Mouse (Mus musculus): ENCODE data around the gene Fam221b. TPM values are rescaled to one million over a fixed set of nuclear protein-coding genes. Genes with fewer than 3 reads are reported as not detected.
A peak's percentile ranks its signal among the peaks of the same experiment; 100 is the strongest.

Gene Fam221b
- under 1 TPM in 1 of 26 experiments, not detected in 25; 0.16 TPM for total RNA-seq (2018; cell fraction: chromatin; rRNA removed)
- 1 to 10 TPM in 4 of 26 experiments, under 1 TPM in 22; 0.21 to 1.8 (median 0.69) TPM for total RNA-seq (2018; cell fraction: cytosol; rRNA removed)
- total RNA-seq (2018; cell fraction: nucleus; rRNA removed), result under 1 TPM in 6 of 26 experiments, not detected in 20; 0.11 to 0.26 (median 0.15) TPM
- polyA plus RNA-seq (2018), result 0.53 to 4.6 TPM (median 0.59 TPM) in 3 replicates

DNA sequence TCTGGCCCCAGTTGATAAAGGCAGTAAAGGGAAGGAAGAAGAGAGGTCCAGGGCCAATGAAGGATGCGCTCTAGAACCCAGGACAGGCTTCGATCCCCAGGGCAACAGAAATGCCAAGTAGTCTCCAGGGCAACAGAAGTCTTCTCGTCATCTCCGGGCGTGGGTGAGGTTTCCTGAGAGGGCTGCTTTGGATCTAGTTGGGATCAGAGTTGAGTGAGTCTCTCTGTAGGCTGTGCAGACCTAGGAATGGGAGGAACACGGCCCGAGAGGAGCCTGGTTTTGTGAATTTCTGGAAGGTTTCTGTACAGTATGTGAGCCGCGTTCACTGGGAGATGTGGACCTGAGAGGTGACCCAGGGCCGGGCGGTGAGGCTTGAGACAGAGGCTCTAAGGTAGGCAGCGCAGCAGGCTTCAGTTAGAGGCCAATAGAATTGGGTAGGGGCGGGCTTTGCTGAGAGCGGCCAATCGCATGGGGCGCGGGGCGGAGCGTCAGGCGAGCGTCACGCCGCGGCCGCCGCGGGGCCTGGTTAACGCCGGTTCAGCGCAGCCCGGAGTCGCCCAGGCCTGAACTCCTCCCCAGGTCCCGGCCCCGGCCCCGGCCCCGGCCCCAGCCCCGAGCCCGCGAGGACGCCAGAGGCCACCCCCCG lies at the start of gene Fam221b, which contains the start of gene Tmem8b:
Gene Fam221b (minus strand): TSS at position 364 of the 646 bp plus-strand sequence.
Gene Tmem8b (plus strand): TSS at position 190 of the 646 bp plus-strand sequence.
- 4% methylated on average over 41 of the region's 41 CpGs for WGBS (ENCODE audit: missing documents)
- Histone ChIP-seq H3K79me2 (ENCODE audit: inconsistent target) (no peaks in the 10 kb centered on the region), H3K36me3 (ENCODE audit: inconsistent target) (no peaks in the 10 kb centered on the region), H3K4me3 (ENCODE audit: inconsistent target) (peak within 1 kb of the TSS; percentile 19; the same call in 1 of the 2 replicates), H3K27ac (no peak within 1 kb of the TSS)

DNA sequence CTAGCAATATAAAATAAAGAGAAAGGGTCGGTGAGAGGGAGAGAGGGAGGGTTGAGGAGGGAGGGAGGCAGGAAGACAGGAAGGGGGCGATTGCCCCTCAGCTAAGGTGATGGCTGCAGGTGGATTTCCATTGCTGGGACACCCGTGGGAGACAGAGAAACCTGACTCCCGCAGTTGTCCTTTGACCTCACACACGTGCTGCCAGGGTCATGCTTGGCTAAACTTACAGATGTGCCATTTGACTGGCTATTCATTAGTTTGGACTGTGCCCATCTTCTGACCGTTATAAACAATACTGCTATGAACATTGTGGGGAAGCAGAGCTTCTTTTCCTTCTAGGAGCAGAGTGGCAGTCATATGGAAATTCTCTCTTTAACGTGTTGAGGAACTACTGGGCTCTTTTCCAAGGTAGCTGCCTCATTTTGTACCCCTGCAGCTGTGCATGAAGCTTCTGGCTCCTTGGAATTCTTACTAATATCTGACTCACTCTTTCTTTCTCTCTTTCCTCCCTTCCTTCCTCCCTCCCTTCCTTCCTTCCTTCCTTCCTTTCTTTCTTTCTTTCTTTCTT lies 44.8 kb upstream of the Fam221b start:
- no peak overlapping the region for H3K27ac ChIP-seq
- WGBS (ENCODE audit: missing documents), result 68% methylated on average over 7 of the region's 7 CpGs
- no peaks in the 10 kb centered on the region for H3K36me3 ChIP-seq (ENCODE audit: inconsistent target)
- H3K79me2 ChIP-seq (ENCODE audit: inconsistent target), result no peaks in the 10 kb centered on the region
- H3K4me3 ChIP-seq (ENCODE audit: inconsistent target), result no peak overlapping the region

DNA sequence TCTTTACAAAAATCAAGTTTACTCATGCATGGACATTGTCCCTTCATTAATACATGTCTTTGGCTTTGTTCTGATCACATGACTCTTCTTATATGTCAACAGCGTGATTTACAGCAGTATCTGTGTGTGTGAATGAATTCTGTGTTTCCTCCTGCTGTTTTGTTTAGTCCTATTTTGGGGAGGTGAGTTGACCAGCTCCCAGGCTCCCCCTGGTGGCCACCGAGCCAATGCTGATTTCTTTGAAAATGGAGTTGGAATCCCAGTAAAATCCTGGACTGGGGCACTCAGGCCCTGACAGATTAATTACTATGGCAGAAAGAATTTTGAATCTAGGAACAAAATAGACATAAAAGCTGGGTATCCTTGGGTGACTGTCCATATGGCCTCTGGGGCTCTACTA lies 42.9 kb upstream of the Fam221b start:
- Histone ChIP-seq H3K79me2 (ENCODE audit: inconsistent target) (no peaks in the 10 kb centered on the region), H3K4me3 (ENCODE audit: inconsistent target) (no peak overlapping the region), H3K36me3 (ENCODE audit: inconsistent target) (no peaks in the 10 kb centered on the region), H3K27ac (no peak overlapping the region)
- WGBS (ENCODE audit: missing documents), result 0% methylated on average over 2 of the region's 2 CpGs

DNA sequence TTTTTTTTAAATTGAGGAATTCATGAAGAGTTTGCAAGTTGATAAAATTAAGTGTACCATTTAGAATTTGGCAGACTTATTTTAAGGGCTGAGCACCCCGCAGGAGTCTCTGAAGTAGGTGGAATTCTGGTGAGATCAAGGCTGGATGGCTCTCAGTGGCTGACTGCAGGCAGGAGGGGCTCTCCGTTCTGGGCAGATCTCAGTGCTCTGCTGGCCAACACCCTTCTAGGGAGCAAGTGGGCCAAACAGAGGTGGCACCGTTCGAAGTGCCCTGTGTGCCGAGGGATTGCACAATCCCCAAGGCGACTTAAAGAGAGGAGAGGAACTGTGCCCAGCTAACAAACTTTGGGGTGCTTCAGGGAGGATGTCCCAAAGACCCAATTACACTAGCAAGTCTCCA lies 40.9 kb upstream of the Fam221b start, which contains the start of gene Olfr71:
Gene Olfr71 (minus strand): TSS at position 387 of the 400 bp plus-strand sequence.
- no peaks in the 10 kb centered on the region for H3K79me2 ChIP-seq (ENCODE audit: inconsistent target)
- H3K4me3 ChIP-seq (ENCODE audit: inconsistent target), result no peak within 1 kb of the TSS
- H3K27ac ChIP-seq, result no peak within 1 kb of the TSS
- WGBS (ENCODE audit: missing documents), result 12% methylated on average over 6 of the region's 6 CpGs
- no peaks in the 10 kb centered on the region for H3K36me3 ChIP-seq (ENCODE audit: inconsistent target)

DNA sequence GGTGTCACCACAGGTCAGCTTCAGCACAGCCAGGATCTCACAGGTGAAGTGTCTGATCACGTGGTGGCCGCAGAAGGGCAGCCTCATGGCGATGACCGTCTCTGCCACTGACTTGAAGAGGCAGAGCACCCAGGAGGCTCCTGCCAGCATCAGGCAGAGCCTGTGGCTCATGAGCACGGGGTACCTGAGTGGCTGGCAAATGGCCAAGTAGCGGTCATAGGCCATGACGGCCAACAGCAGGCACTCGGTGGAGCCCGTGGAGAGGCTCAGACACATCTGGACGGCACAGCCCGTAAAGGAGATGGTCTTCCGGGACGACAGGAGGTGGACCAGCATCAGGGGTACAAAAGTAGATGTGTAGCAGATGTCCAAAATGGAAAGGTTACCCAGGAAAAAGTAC lies 37.0 kb upstream of the Fam221b start:
- Histone ChIP-seq H3K4me3 (ENCODE audit: inconsistent target) (no peak overlapping the region), H3K79me2 (ENCODE audit: inconsistent target) (no peaks in the 10 kb centered on the region), H3K27ac (no peak overlapping the region), H3K36me3 (ENCODE audit: inconsistent target) (no peaks in the 10 kb centered on the region)
- WGBS (ENCODE audit: missing documents), result 89% methylated on average over 12 of the region's 13 CpGs

DNA sequence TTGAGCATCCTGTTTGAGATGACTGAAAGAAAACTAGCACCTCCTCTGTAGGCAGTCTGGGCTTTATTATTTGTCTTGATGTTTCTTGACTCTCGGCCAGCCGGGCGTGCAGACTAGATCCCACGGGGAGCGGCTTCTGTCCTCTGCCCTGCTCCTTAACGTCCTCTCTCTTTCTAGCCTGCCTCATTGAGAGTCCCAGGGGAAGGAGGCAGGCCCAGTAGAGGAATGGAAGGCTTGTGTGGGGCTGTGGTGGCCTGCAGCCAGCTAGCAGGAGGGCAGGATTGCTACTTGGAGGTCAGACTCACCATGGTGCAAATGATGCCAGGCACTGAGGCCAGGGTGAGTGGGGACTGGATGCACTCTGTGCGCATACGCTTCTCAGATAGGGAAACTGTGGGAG lies 34.9 kb upstream of the Fam221b start:
- Histone ChIP-seq H3K4me3 (ENCODE audit: inconsistent target) (no peak overlapping the region), H3K27ac (no peak overlapping the region), H3K36me3 (ENCODE audit: inconsistent target) (no peaks in the 10 kb centered on the region), H3K79me2 (ENCODE audit: inconsistent target) (no peaks in the 10 kb centered on the region)
- over 99% methylated on average over 8 of the region's 8 CpGs for WGBS (ENCODE audit: missing documents)

DNA sequence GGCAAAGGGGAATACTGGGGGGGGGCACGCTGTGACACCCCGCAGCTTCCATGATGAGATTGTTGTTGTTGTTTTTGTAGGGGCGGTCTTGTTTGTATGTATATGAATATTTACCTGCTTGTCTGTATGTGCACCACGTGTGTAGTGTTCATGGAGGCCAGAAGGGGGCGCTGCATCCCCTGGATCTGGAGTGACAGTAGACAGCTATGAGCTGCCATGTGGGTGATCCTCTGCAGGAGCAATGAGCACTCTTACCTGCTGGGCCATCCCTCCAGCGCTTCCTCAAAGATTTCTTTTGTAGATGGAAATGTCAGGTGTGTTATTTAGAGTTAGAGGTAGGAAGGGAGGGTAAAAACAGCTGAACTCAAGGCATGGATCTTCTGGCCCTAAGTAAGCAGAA lies 34.5 kb upstream of the Fam221b start:
- H3K4me3 ChIP-seq (ENCODE audit: inconsistent target), result no peak overlapping the region
- 79% methylated on average over 6 of the region's 6 CpGs for WGBS (ENCODE audit: missing documents)
- no peaks in the 10 kb centered on the region for H3K36me3 ChIP-seq (ENCODE audit: inconsistent target)
- no peaks in the 10 kb centered on the region for H3K79me2 ChIP-seq (ENCODE audit: inconsistent target)
- no peak overlapping the region for H3K27ac ChIP-seq

DNA sequence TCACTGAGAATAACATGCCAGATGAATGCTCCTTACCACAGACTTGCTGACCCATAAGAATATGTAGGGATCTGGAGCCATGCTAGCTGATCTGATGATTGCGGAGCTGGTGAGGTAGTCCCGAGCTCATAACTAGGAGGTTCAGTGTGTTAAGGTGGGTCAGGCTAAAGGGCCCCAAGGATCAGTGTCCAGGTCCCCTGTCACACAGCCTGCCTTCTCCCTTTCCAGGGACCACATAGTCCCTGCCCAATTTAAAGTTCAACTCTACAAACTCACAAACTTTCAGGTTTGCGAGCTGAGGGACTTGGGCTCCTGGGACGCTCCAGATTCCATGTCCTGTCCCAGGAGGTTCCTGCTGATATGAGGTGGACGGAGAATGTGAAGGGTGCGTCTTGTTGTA lies 31.8 kb upstream of the Fam221b start, which contains the start of gene Olfr70:
Gene Olfr70 (minus strand): TSS at position 101 of the 400 bp plus-strand sequence.
- Histone ChIP-seq H3K79me2 (ENCODE audit: inconsistent target) (no peaks in the 10 kb centered on the region), H3K27ac (no peak within 1 kb of the TSS), H3K4me3 (ENCODE audit: inconsistent target) (no peak within 1 kb of the TSS), H3K36me3 (ENCODE audit: inconsistent target) (no peaks in the 10 kb centered on the region)
- 91% methylated on average over 6 of the region's 6 CpGs for WGBS (ENCODE audit: missing documents)

DNA sequence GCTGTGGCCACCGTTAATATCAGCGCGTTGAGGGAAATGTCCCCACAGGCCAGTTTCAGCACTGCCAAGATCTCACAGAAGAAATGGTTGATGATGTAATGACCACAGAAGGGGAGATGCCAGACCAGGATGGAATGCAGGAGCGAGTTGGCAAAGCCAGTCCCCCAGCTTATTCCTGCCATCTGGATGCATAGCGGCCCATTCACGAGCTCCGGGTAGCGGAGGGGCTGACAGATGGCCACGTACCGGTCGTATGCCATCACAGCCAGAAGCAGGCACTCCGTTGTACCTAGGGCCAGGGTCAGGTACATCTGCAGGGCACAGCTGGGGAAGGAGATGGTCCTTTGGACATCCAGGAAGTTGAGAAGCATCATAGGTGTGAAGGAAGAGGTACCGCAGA lies 27.6 kb upstream of the Fam221b start:
- WGBS (ENCODE audit: missing documents), result 95% methylated on average over 13 of the region's 13 CpGs
- no peak overlapping the region for H3K27ac ChIP-seq

DNA sequence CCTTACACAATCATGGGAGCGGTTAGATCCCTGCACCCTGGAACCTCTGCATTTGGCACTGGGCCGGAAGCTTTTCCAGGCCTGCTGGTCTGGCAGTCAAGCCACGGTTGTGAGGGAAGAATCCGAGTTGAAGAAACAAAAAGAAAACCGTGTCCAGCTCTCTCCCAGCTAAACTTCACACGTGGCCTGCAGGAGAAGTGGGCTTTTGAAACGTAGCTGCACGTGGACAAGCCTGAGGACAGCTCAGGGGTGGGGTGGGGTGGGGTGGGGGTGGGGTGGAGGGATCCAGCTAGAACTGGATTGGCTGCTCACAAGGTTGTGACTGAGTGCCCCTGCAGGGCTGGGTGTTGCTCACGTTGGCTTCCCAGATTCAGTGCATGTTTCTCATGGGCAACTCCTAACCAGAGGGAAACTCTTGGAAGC lies 26.3 kb upstream of the Fam221b start:
- no peak overlapping the region for H3K27ac ChIP-seq
- no peaks in the 10 kb centered on the region for H3K79me2 ChIP-seq (ENCODE audit: inconsistent target)
- H3K4me3 ChIP-seq (ENCODE audit: inconsistent target), result no peak overlapping the region
- 67% methylated on average over 8 of the region's 9 CpGs for WGBS (ENCODE audit: missing documents)
- no peaks in the 10 kb centered on the region for H3K36me3 ChIP-seq (ENCODE audit: inconsistent target)

More for the DNA sequence above, 27.6 kb upstream of the Fam221b start:
- no peaks in the 10 kb centered on the region for H3K79me2 ChIP-seq (ENCODE audit: inconsistent target)
- H3K4me3 ChIP-seq (ENCODE audit: inconsistent target), result no peak overlapping the region
- H3K36me3 ChIP-seq (ENCODE audit: inconsistent target), result no peaks in the 10 kb centered on the region

DNA sequence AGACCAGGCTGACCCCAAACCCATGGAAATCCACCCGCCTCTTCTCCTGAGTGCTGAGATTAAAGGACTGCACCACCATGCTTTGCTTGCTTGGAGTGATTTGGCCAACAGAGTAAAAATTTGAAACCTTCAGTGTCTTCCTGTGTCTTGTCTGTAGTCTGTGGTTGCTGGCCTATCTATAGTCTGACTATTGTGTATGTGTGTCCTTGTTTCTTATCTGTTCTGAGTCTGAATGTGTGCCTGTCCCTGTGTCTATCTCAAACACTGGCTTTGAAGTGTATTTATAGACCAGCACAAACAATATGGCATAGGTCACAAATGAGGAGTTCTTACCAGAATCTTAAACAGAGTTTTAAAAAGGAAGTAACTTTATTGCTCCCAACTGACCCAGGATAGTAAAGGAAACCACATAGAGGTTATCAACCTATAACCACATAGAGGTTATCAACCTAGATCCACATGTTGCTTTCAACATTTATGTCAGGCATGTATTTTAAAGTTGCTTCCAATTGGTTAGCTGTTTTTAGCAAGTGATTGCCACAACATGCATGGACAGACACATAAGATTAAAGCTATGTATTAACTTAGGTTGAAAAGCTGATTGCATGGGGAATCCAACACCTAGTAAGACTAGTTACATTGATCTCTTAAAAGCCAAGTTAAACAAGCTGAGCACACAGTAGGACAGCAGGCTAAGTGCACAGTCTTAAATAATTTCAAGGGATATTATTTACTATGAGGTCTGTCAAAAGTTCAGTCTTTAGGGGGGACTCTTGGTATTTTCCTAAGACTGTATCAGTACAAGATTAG lies 25.7 kb upstream of the Fam221b start:
- no peak overlapping the region for H3K27ac ChIP-seq
- 93% methylated on average over 1 of the region's 1 CpGs for WGBS (ENCODE audit: missing documents)
- H3K4me3 ChIP-seq (ENCODE audit: inconsistent target), result no peak overlapping the region
- no peaks in the 10 kb centered on the region for H3K79me2 ChIP-seq (ENCODE audit: inconsistent target)
- H3K36me3 ChIP-seq (ENCODE audit: inconsistent target), result no peaks in the 10 kb centered on the region

DNA sequence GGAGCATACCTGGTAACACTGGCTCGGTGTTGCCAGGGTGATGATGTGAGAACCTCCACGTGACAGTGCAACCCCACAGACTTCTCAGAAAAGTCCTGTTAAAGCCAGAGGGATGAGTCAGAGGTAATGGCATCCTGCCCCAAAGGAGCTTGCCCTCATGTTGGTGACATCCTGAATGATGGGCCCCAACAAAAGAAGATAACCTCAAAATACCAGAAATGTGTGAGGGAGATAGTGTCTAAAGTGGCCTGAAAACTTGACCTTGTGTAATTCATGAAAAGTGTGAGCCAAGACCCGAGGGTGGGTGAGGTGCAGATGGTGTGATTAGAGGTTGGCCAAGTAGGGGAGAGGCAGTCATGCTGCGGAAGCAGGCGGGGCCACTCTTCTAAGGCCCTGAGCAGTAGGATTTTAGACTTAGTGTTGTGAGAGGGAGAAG lies 24.9 kb upstream of the Fam221b start:
- WGBS (ENCODE audit: missing documents), result 42% methylated on average over 5 of the region's 5 CpGs

DNA sequence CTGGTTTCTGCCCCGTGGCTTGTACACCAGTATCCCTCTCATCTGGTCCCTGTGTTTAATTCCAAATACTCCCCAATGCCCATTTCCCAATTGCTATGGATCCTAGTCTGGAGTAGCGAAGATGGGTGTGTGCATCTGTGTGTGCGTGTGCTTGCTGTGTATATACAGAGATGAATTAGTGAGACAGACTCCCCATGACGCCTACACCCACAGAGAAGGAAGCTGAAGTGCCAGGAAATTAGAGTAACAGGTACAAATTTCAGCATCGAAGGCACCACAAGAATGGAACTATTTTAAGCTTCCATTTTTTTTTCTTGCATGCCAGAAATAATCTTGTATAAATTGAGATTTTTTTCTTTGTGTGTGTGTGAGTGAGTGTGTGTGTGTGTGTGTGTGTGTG lies 22.1 kb upstream of the Fam221b start:
- Histone ChIP-seq H3K4me3 (ENCODE audit: inconsistent target) (no peak overlapping the region), H3K36me3 (ENCODE audit: inconsistent target) (no peaks in the 10 kb centered on the region), H3K79me2 (ENCODE audit: inconsistent target) (no peaks in the 10 kb centered on the region), H3K27ac (no peak overlapping the region)
- WGBS (ENCODE audit: missing documents), result 58% methylated on average over 5 of the region's 5 CpGs

More for the DNA sequence above, 24.9 kb upstream of the Fam221b start:
- no peak overlapping the region for H3K27ac ChIP-seq
- no peak overlapping the region for H3K4me3 ChIP-seq (ENCODE audit: inconsistent target)
- no peaks in the 10 kb centered on the region for H3K79me2 ChIP-seq (ENCODE audit: inconsistent target)
- H3K36me3 ChIP-seq (ENCODE audit: inconsistent target), result no peaks in the 10 kb centered on the region

DNA sequence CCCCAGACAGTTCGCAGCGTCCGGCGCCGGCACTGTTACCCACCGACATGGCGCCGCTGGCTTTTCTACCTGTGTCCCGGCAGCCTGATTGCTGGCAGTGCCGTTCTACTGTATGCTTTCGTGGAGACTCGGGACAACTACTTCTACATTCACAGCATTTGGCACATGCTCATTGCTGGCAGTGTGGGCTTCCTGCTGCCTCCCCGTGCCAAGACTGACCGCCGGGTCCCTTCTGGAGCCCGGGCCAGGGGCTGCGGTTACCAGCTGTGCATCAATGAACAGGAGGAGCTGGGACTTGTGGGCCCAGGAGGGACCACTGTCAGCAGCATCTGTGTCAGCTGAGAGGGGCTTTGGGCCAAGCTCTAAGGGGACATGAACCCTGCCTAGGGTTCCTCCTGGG lies 21.1 kb upstream of the Fam221b start:
- Histone ChIP-seq H3K27ac (no peak overlapping the region), H3K36me3 (ENCODE audit: inconsistent target) (no peaks in the 10 kb centered on the region), H3K4me3 (ENCODE audit: inconsistent target) (no peak overlapping the region), H3K79me2 (ENCODE audit: inconsistent target) (no peaks in the 10 kb centered on the region)
- 96% methylated on average over 17 of the region's 17 CpGs for WGBS (ENCODE audit: missing documents)

Measured in macrophage (primary cell).